Mouse (Mus musculus) c-Kit-negative CD71-positive TER-119-positive erythroid progenitor cells, embryonic 14.5 days (primary cell): ENCODE results near the gene Sell.

Experiments
- DNase-seq: peaks from one replicate; pipeline ENCODE4 v3.0.0-alpha.2; 2013; ENCODE audit warnings: low read depth, low spot score

Sell gene

DNA sequence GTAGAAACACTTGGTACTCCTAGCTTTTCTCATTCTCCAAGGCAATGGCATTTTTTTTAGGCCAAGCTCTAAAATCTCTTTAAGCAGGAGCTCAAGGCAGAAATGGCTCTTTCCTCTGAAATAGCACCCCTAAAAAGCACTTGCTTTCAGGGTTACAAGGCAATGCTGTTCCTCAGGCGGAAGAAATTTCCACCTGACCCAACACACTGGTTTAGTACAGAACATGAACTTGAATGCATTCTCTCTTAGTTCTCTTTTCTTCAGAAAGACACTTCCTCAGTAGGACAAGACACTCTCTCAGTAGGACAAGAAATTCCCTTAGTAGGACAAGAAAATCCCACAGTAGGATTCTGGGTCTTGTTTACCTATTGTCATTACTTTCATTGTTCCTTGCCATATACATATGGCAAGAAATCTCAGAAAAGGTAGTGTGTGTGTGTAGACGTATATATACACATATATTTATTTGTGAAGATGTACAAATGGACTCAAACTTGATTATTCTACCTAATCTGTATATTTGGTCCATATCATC, 12.9 kb downstream of the Sell start:
- no peak for DNase-seq

DNA sequence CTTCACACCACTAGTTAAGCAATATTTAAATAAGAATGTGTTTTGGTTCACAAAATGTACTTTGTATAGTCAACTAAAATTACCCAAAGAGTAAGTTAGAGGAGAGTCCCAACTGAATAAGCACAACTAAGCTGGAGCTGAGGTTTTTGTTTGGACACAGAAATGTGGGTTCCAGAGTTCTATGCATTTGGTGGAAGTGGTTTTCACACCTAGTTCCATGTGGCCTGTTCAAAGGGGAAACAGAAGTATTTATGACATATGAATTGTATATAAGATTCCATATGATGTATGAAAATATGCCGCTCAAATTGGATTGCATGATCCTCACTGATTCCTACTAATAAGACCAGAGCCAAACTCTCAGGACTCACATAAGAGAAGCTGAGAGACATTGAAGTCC, 13.6 kb downstream of the Sell start:
- DNase-seq, result no peak

DNA sequence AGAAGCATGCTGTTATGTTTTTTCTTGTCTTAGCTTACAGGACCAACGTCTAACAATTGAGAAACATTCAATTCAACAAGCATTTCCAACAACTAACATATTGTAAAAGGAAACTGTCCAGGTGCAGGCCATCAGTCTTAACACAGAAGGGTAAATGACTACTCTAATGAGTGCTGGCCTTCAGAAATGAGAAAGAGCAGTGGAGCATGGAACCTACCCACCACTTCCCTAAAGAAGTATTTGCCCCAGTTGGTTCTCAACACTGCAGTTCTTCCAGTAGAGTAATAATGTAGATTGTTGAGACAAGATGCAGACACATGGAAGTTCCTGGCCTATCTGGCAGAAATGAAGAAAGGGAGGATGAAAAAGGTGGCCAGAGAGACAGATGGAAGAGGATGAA, 14.7 kb downstream of the Sell start:
- DNase-seq, result no peak

DNA sequence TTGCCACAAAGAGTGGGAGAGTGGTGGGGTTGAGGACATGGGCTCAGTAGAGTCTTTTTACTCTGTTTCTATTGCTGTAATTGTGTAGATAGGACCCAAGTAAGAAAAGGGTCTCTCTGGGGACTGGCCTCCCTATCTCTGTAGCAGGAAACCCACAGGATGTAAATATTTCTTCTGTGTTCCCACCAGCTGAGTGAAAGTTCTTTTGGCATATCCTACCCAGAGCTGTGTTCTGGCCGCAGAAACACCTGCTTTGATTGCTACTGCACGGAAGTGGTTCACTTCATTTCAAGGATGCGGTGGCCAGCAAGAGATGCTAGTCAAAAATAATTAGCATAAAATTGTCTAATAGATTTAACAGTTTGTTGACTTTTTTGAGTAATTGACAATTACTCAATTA, 15.2 kb downstream of the Sell start:
- no peak for DNase-seq

DNA sequence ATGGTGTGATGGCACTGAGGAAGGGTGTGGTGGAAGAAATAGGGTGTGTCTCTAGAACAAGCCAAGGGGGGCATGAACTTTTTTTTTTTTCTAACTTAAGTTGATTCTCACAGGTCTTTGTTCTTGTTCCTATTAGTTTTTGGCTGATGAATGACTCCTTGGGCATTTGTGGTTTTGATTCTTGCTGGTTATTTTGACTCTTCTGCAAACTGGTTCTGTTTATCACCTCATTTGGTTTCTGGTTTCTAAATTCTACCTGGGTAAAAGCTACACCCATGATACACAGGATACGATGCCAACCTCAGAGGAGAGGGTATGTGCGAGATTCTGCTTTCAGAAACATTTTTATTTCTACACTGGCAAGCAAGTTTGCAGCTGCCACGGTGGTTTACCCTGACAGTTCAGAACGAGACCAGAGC, 16.6 kb downstream of the Sell start:
- DNase-seq, result no peak

DNA sequence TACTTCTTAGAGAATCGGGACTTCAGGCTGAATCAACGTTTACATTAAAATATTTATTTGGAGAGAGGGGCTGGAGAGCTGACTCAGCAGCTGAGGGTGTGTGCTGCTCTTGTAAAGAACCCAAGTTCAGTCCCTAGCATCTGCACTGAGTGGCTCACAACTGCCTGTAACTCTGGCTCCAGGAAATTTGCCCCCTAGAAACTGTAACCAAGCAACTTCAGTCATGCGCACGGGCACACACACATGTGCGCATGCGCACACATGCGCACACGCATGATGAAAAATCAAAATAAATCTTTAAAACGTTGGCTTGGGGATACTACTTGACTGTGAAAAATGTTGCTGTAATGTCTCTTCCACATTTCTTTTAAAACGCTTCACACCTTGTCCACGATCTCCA, 17.3 kb downstream of the Sell start:
- DNase-seq, result no peak

DNA sequence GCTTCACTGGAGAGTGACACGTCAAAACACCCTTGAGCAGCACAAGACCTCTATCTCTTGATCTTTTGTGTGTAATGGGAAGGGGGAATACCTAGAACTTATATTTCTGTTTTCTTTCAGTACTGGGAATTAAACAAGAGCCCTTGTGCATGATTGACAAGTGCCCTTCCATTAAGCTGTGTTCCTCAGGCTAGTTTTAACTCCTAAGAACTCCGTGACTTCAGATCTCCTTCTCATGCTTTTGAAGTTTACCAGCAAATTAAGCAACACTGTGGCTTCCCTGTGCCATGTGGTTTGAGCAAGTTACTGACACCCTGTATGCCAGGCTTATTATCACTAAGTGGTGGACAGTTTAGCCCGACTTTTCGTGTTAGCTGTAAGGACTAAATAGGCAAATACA, 21.3 kb downstream of the Sell start:
- no peak for DNase-seq

DNA sequence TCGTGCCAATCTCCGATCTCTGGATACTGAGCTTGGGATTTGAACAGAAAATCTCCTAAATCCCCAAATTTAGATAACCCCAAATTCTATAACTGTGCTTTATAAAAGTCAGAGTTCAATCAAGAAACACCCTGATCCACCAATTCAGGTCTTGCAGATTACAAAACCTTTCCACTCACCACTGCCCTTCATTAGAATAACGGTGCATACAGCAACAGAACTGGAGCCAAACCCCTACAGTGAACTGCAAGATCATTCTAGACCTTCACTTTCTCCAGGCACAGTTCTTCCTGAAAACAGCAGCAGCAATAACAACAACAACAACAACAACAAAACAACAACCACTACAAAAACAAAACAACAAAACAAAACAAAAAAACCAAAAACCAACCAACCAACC, 25.0 kb downstream of the Sell start:
- DNase-seq, result no peak

DNA sequence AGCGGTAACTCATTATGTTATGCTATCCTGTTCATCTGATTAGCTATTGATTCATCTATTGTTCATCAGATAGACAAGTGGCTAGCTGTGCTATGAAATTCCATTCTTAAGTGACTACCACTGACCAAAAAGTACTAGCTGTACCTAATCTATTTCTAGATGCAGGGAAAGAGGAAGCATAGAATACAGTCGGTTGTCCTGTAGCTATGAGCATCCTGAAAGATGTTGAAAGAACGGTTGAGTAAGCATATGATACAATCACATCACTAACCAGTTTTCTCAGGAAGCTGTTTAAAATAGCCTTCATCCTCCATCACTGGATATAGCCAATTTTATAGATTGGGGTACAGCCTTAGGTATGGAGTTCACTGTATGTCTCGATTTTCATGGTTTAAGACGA, 26.1 kb downstream of the Sell start:
- DNase-seq, result no peak

DNA sequence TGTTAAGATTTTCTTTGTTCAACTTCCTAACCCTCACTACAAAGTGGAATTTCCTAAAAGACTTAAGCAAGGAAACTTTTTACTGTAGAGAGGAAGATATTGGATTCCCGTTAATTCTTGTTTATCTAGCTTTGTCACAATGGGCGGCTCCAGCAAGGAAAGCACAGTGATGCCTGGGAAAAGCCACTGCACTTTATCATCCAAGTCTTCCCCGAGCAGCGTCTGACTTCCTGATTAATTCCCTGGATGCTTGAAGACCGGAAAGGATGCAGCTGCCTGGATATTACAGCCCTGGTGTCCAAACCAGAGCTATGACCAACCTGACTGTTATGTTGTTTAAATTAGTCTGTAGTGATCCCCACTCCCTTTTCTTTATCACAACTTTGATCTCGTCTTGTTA, 35.0 kb downstream of the Sell start:
- no peak for DNase-seq

DNA sequence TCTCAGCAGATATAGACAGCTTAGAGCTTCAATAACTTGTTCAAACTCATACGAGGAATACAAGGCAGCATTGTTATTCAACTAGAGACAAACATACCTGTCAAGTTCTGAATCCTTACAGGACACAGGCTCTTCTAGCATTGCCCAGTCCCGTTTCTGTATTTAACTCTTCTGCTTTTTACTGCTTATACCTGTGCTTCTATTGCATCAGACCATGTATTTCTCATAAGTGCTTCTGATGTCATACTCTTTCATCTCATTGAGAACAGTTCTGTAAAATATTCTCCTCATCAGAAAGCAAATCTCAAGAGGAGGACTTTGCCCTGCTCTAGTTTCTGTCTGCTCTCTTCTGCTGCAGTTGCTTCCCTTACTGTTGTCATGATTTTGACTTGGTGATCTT, 36.1 kb downstream of the Sell start:
- DNase-seq, result no peak

DNA sequence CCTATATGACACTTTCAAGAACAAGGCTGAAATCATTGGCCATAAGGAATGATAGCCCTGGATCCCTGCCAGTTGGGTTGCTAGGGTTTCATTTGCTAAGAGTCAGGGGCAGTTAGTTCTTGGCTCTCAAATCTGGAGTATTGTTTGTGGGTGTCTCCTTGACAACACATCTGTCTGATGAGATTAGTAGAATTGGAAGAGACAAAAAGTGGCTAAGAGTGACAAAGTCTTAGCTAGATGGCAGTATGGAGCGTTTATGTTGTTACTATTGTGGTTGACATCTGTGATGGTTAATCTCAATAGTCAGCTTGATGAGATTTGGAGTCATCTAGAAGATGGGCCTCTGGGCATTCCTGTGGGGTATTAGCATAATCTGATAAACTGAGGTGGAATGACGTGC, 36.6 kb downstream of the Sell start:
- DNase-seq, result no peak

DNA sequence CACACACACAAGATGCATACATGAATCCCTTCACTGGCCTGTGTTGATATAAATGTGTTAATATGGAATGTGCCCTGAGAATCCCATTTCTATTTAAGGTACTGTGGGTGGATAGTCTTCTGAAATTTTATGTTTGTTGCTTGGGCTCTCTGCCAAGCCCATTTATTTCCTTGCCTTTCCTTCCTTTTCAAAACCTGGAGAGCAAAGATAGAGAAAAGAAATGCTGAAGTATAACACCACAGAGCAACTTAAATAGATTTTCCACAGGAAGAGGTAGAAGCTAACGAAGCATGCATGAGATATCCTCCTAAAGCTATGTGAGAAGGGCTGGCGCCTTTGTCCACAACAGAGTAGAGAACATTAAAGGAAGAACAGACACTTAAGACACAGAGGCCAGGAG, 48.0 kb downstream of the Sell start:
- no peak for DNase-seq

DNA sequence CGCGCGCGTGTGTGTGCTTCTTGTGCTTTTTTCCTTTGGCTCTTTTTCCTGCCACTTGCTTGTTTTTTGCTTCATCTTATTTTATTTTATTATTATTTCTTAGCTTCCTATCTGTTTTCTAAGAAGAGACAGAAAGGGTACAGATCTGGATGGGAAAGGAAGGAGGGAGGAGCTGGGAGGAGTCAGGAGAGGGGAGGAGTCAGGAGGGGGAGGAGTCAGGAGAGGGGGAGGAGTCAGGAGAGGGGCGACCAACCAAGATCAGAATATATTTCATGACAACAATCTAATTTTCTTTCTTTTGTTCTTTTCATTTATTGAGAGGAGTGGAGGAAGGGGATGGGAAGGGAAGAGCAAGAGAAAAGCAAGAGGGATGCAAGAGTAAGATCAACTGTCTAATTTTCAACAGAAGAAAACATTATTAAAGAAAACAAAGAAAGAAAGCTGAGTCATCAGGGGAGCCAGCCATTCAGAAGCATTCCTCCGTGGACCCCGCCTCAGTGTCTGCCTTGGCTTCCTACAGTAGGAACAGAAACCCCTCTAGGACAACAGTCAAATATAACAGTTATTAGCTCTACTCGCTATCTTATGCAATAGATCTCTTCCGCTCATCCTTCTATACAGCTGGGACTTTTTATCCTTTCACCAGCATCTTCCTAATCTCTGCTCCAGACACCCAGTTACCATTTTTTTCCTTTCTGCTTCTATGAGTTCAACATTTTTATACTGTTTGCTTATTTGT, 49.0 kb downstream of the Sell start:
- no peak for DNase-seq

DNA sequence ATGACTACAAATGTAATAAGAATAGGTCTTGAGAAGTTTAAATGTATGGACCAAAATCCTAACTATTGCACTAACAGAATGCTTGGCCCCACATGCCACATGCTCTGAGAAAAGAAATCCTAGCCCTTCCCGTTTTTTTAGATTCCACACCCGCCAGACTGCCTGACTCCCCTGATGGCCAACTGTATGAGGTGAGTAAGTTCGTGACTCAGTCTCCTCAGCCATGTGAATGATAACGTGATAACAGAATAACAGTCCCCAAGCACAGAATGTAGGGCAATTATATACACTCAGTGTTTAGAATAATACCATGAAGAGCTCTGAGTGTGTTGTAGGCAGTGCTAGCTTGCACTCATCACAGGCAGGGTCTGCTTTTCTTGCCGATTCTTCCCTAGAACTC, 52.5 kb downstream of the Sell start:
- no peak for DNase-seq

DNA sequence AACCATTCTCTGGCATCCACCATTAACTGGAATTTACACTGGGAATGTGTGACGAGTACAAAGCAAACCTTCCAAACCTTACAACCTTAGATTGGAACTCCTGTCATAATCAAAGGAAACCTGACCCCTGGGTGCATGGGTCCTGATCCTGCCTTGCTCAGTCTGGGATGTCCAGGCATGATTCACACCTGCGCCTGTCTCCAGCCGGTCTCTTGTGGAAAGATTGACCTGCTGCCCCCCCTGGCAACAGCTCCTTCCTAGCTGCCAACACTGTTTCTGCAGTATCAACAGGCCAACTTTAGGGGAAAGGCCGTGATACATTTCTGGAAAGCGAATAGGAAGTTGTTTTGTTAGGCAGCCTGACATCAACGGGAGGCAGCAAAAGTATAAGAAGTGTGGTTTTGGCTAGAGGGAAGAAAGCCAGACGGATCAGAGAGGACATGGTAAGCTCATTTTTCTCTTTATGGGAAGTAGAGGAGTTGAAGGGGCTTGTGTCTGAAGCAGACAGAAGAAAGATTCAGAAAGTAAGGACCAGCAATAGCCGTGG, 53.2 kb downstream of the Sell start, which contains the start of gene Selp:
TSS of gene Selp (plus strand) at position 318 of the 547 bp plus-strand sequence.
- no peak for DNase-seq

DNA sequence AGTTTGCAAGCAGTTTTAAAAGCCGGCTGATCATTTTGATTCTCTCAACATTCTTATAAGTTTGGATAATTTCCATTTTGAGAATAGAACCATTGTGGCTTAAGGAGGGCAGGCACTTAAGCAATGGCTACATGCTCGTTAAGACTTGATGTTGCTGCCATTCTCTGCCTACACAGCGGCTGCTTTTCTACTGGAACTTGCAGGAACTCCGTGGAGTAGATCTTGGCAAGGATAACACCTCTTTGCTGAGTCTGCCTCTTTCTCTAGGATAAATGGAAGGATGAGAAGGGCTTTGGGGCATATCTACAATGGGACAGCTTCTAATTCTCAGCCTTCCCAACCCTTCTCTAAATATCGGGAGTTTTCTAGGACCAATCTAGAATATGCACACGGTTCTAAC, 53.9 kb downstream of the Sell start:
- DNase-seq, result no peak

DNA sequence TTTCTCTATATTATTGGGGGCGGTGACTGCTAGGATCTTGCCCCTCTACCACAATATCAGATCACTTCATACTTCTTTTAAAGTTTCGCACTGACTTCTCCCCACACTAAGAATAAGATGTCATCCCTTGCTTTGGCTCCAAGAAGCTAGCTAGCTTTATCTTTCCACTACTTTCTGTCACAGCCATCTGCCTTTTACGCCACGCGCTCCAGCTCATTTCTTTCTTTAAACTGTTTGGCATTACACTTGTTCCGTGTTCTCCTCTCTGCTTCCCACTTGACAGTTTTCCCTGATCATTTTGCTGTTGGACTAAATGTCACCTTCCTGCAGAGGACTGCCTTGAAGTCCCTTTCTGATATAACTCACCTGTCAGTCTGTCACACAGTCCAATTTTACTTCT, 56.1 kb downstream of the Sell start:
- DNase-seq, result no peak

DNA sequence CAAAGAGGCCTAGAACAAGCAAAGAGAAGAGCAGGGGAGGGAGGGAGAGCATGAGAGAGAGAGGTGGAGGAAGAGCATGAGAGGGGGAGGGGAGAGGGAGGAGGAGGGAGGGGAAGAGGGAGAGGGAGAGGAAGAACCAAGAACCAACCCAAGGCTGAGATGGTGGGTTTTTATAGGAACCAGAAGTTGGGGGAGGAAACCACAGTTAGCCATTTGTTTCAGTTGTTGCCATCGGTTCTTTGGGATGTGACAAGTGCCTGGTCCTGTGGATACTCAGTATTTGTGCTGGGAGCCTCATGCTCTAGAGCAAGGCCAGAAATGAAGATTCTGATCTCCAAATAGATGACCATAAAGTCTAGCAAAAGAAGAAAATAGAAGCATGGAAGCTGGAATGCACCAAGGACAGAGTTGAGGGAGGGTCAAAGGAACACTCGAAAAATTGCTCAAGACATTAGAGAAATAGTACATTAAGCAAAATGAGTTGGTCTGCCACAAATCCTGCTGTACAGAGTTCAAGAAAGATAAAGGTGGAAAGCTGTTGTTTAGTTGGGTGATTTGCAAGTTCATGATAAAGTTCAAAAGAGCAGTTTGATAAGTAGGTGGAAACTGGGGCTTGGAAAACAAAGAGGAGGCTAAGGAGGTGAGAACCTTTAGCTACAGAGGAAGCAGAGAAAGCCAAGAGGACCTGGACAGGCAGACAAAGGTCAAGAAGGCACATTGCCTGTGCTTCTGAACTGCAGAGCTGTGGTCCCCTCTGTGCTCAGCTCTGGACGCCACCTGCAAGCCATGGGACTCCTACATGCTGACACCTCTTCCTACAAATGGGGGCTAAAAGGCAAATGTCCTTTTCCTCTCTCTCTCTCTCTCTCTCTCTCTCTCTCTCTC, 58.4 kb downstream of the Sell start:
- no peak for DNase-seq

DNA sequence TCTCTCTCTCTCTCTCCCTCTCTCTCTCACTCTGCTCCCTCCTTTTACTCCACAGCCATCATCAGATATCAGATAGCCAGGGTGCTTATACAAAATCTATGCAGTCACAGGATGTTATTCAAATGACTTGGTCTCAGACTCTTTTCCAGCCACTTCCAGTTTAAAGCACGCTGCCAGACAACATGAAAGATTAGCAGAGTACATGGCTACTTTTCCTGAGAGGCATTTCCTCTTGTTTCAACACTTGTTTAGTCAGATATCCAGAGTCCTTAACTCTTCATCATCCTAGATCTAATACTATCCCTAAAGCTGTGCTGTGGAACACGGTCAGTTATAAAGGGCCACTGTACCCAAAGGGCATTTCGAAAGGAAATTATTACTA, 59.0 kb downstream of the Sell start:
- no peak for DNase-seq

DNA sequence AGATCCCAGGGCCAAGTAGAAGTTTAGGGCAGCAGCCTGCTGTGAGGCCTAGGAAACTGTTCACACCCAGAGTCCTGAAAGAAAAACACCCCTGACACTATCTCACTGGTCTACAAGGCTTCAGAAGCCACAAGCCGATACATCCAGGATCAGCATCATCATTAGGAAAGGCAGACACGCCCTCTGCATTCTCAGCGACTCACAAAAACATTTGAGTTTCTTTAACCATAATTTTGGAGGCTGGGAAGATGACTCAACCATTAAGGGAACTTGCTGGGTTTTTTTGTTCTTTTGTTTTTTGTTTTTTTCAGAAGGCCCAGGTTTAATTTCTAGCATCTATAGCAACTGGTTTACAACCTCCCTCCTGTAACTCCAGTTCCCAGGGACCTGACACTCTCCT, 62.1 kb downstream of the Sell start:
- DNase-seq, result no peak

DNA sequence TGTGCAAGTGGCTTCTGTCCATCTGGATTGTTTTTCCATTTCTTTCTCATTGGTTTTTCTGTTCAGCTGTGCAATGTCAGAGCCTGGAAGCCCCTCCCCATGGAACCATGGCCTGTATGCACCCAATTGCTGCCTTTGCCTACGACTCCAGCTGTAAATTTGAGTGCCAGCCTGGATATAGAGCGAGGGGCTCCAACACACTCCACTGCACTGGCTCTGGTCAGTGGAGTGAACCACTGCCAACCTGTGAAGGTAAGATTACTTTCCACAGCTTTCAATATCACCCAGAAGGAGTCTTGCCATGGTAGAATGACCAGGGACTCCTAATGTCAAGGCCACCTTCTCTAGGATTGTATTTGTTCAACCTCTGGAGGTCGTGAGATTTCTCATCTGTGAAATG, 68.2 kb downstream of the Sell start:
- DNase-seq, result no peak

DNA sequence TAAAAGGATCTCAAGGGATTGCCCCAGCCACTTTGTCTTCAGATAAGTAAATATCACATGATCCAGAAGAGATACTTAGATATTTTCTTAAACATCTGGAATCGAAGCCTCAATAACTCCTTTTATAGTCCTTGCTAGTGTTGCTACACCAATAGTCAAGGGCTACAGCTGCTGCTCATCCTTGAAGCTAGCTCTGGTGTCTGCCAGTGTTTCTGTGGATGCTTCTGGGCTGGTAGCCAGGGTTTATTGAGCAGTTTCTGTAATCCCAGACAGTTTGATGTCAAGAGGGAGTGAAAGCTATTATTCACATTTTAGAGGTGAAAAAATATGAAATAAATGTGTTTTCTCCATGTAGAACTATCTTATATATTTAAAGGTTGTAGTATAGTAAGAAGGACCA, 70.8 kb downstream of the Sell start:
- no peak for DNase-seq
